Mouse (Mus musculus): ENCODE measurements around the gene Nmt1. TPM values are rescaled to one million over a fixed set of nuclear protein-coding genes. Genes with fewer than 3 reads are reported as not detected.

The Nmt1 gene
- total and polyA plus RNA-seq, 3 experiments = 29.8 to 147 (median 70.5) TPM

DNA sequence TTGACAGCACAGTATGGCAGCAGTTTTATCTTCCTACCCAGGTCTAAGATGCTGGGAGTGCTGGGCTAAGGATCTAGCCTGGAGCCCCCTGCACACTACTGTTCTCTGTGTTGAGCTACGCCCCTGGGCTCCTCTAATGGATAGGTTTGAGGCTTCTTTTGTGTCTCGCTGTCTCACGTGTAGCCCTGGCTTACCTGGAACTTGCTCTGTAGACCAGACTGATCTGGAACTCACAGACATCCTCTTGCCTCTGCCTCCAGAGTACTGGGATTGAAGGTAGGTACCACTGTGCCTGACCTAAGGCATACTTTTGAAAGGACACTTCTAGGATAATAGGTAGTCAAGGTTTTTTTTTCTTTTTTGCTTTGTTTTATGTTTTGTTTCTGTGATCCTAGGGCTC lies 16.0 kb downstream of the Nmt1 start:
- TF ChIP-seq ETS1 (IDR thresholded peaks at IDR 0.05; ENCODE audit: low read depth, low read length) (no peak), UBTF (IDR thresholded peaks at IDR 0.05; ENCODE audit: borderline replicate concordance, insufficient read depth, low read depth, low read length) (no peak), USF1 (IDR thresholded peaks at IDR 0.05; ENCODE audit: low read depth, low read length) (no peak), MAZ (IDR thresholded peaks at IDR 0.05; ENCODE audit: low read depth, low read length) (no peak), MXI1 (IDR thresholded peaks at IDR 0.05; ENCODE audit: low read depth, low read length) (no peak), TBP (IDR thresholded peaks at IDR 0.05; ENCODE audit: low read depth, low read length) (no peak), TAL1 (IDR thresholded peaks at IDR 0.05; ENCODE audit: low read length) (no peak), NELFE (IDR thresholded peaks at IDR 0.05; ENCODE audit: low read depth, low read length) (no peak), RAD21 (IDR thresholded peaks at IDR 0.05; ENCODE audit: low read depth, low read length) (no peak), MAFK (IDR thresholded peaks at IDR 0.05; ENCODE audit: borderline replicate concordance, low read depth, low read length) (no peak), MAX (IDR thresholded peaks at IDR 0.05; ENCODE audit: low read length) (no peak), GATA1 (IDR thresholded peaks at IDR 0.05; ENCODE audit: low read depth, low read length) (no peak), EP300 (IDR thresholded peaks at IDR 0.05; ENCODE audit: low read depth in 1 of 2, low read length in 2 of 2) (no peak), ZNF384 (IDR thresholded peaks at IDR 0.05; ENCODE audit: low read depth, low read length) (no peak), NRF1 (IDR thresholded peaks at IDR 0.05; ENCODE audit: insufficient read depth, low read depth, low read length, poor library complexity, severe bottlenecking) (no peak), ZC3H11A (IDR thresholded peaks at IDR 0.05; ENCODE audit: low read depth, low read length) (no peak), MEF2A (IDR thresholded peaks at IDR 0.05; ENCODE audit: extremely low read depth, insufficient replicate concordance, low read depth, low read length, poor library complexity, severe bottlenecking) (no peak)
- Histone ChIP-seq H3K36me3 (ENCODE audit: control insufficient read depth in 1 of 2, insufficient read depth in 2 of 2, low read length in 2 of 2) (peaks cover 0 to 39% of the 10 kb centered on the region in 2 experiments; a peak in 2 of 4 replicates), H3K4me3 (ENCODE audit: control insufficient read depth in 1 of 2, insufficient read depth in 1 of 2, low read depth in 2 of 2, low read length in 2 of 2) (no peak overlapping the region), H3K4me1 (ENCODE audit: control insufficient read depth in 1 of 2, insufficient read depth in 2 of 2, low read length in 2 of 2) (no peaks in the 10 kb centered on the region), H3K79me2 (ENCODE audit: control insufficient read depth, insufficient read depth, low read length, poor library complexity) (peaks cover 29% of the 10 kb centered on the region), H3K27me3 (ENCODE audit: control insufficient read depth in 1 of 2, insufficient read depth in 2 of 2, low read length in 2 of 2) (no peaks in the 10 kb centered on the region), H3K9me3 (replicated peaks; ENCODE audit: insufficient read depth, low read length) (no peaks in the 10 kb centered on the region), H3K9ac (ENCODE audit: control insufficient read depth, low read depth, low read length, poor library complexity, severe bottlenecking) (no peak overlapping the region), H3K27ac (ENCODE audit: control insufficient read depth, low read depth, low read length) (no peak overlapping the region)
- no peak for DNase-seq (ENCODE audit: low read depth, low spot score)

DNA sequence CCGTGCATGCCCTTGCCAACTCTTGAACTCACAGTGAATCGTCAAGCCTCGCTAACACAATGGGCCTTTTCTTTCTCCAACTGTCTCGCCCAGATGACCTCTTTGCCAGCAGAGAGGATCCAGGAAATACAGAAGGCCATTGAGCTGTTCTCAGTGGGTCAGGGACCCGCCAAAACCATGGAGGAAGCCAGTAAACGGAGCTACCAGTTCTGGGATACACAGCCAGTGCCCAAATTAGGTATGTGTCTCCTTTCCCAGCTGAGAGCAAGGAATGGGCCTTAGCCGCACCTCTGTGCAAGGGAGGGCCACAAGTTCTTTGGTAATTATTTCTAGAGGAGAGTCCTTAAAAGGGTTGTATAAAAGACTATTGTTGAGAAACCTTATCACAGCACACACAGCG lies 18.3 kb downstream of the Nmt1 start:
- no peak overlapping the region for H3K4me3 ChIP-seq (ENCODE audit: control insufficient read depth in 1 of 2, insufficient read depth in 1 of 2, low read depth in 2 of 2, low read length in 2 of 2)
- peaks cover 13% of the 10 kb centered on the region for H3K79me2 ChIP-seq (ENCODE audit: control insufficient read depth, insufficient read depth, low read length, poor library complexity)
- no peak overlapping the region for H3K27ac ChIP-seq (ENCODE audit: control insufficient read depth, low read depth, low read length)
- no peak overlapping the region for H3K9ac ChIP-seq (ENCODE audit: control insufficient read depth, low read depth, low read length, poor library complexity, severe bottlenecking)
- H3K36me3 ChIP-seq (ENCODE audit: control insufficient read depth in 1 of 2, insufficient read depth in 2 of 2, low read length in 2 of 2) = peaks cover 0 to 37% of the 10 kb centered on the region in 2 experiments; a peak in 2 of 4 replicates
- H3K4me1 ChIP-seq (ENCODE audit: control insufficient read depth in 1 of 2, insufficient read depth in 2 of 2, low read length in 2 of 2) = no peaks in the 10 kb centered on the region
- no peak for DNase-seq (ENCODE audit: low read depth, low spot score)
- H3K27me3 ChIP-seq (ENCODE audit: control insufficient read depth in 1 of 2, insufficient read depth in 2 of 2, low read length in 2 of 2) = no peaks in the 10 kb centered on the region
- H3K9me3 ChIP-seq (replicated peaks; ENCODE audit: insufficient read depth, low read length) = no peaks in the 10 kb centered on the region
- TF ChIP-seq TAL1 (IDR thresholded peaks at IDR 0.05; ENCODE audit: low read length) (no peak), MYB (IDR thresholded peaks at IDR 0.05; ENCODE audit: low read depth, low read length) (no peak), SMC3 (IDR thresholded peaks at IDR 0.05; ENCODE audit: low read depth, low read length) (no peak), ZC3H11A (IDR thresholded peaks at IDR 0.05; ENCODE audit: low read depth, low read length) (no peak), BHLHE40 (IDR thresholded peaks at IDR 0.05; ENCODE audit: borderline replicate concordance, low read depth, low read length) (no peak), RCOR1 (IDR thresholded peaks at IDR 0.05; ENCODE audit: low read depth, low read length) (no peak), GABPA (IDR thresholded peaks at IDR 0.05; ENCODE audit: low read depth, low read length) (no peak), ZKSCAN1 (IDR thresholded peaks at IDR 0.05; ENCODE audit: low read depth, low read length) (no peak), MAFK (IDR thresholded peaks at IDR 0.05; ENCODE audit: borderline replicate concordance, low read depth, low read length) (no peak), NELFE (IDR thresholded peaks at IDR 0.05; ENCODE audit: low read depth, low read length) (no peak), RAD21 (IDR thresholded peaks at IDR 0.05; ENCODE audit: low read depth, low read length) (no peak), SIN3A (IDR thresholded peaks at IDR 0.05; ENCODE audit: low read length) (no peak), USF1 (IDR thresholded peaks at IDR 0.05; ENCODE audit: low read depth, low read length) (no peak), MAX (IDR thresholded peaks at IDR 0.05; ENCODE audit: low read length) (no peak), TCF12 (IDR thresholded peaks at IDR 0.05; ENCODE audit: low read depth, low read length) (no peak), ZNF384 (IDR thresholded peaks at IDR 0.05; ENCODE audit: low read depth, low read length) (no peak), TBP (IDR thresholded peaks at IDR 0.05; ENCODE audit: low read depth, low read length) (no peak)

All from MEL (cell line).